Mouse (Mus musculus): ENCODE measurements at regions not wholly inside any gene's neighbourhood (a gene's known extent, or its start where the extent isn't known, plus 50 kb on each side); places are given as distances from the start of the nearest gene placed in this dataset.

DNA sequence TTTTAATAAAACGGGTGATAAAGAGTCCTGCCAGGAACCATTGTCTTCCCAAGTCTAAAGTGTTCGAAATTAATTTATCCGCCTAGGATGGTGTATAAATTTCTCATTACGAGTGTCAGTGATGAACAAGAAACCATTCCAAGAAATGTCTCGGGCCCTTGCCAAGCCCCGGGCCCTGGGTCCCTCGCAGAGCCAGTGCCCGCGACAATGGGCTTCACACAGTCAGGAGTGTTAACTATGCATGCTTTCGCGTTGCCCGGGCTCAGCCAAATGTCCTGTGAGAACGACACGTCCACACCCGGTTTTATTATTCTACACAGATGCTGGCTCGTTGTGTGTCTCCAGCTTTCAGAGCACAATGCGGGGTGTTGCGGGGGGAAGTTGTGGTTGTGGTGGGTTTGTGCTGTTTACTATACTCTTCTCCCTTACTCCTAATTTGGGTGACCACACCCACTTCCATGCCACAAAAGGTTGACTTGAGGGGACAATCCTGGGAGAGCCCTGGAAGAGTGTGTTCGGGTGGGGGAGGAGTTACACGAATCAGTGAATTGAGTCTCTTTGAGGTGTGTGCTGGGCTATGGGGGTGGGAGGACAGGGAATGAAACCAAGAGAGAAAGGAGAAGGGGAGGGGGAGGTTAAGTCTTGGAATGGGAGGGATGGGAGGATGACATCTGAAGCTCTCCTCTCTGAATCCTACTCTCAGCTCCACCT, 166.5 kb downstream of the Inhbb start:
- WGBS, result 47% methylated on average over 20 of the region's 20 CpGs
- Histone ChIP-seq H3K27me3 (ENCODE audit: control insufficient read depth, insufficient read depth, low read length) (no peaks in the 10 kb centered on the region), H3K9ac (ENCODE audit: low read depth, low read length) (no peak overlapping the region), H3K4me1 (replicated peaks; ENCODE audit: control insufficient read depth, insufficient read depth, low read length) (0 out of 2 replicates have a peak, but pooled peaks cover 3% of the 10 kb centered on the region), H3K27ac (ENCODE audit: low read depth, low read length) (peak overlapping the region; percentile 68; the same call in 1 of the 2 replicates), H3K36me3 (ENCODE audit: control insufficient read depth, insufficient read depth, low read length) (no peaks in the 10 kb centered on the region), H3K4me2 (replicated peaks; ENCODE audit: low read depth, low read length) (0 out of 2 replicates have a peak overlapping the region, but pooled peaks have one; percentile 5), H3K9me3 (ENCODE audit: control insufficient read depth, low read length) (no peaks in the 10 kb centered on the region), H3K4me3 (ENCODE audit: low read depth, low read length) (no peak overlapping the region)
- DNase-seq (ENCODE audit: low spot score), result peak; percentile 66
- ATAC-seq (ENCODE audit: low FRiP score), result peak; percentile 93

DNA sequence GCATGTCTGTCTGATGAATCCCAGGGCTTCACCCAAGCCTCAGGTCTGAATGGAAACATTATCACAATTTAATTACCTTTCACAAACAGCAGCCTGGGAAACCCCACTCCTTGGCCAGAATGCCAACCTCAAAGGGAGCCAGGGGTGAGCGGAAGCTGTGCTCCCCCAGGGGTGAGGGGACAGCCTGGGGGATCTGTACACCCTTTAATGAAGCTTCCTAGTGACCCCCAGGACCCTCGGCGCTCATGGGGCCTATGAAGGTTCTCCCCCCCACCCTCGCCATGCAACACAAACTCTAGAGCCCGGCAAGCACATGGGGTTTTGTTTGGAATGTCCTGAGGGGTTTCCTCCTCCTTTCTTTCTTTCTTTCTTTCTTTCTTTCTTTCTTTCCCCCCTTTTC, 167.1 kb downstream of the Inhbb start:
- Histone ChIP-seq H3K4me2 (replicated peaks; ENCODE audit: low read depth, low read length) (no peak overlapping the region), H3K4me1 (replicated peaks; ENCODE audit: control insufficient read depth, insufficient read depth, low read length) (0 out of 2 replicates have a peak, but pooled peaks cover 3% of the 10 kb centered on the region), H3K27ac (ENCODE audit: low read depth, low read length) (peak overlapping the region; percentile 68; the same call in 1 of the 2 replicates), H3K9me3 (ENCODE audit: control insufficient read depth, low read length) (no peaks in the 10 kb centered on the region), H3K9ac (ENCODE audit: low read depth, low read length) (no peak overlapping the region), H3K36me3 (ENCODE audit: control insufficient read depth, insufficient read depth, low read length) (no peaks in the 10 kb centered on the region), H3K27me3 (ENCODE audit: control insufficient read depth, insufficient read depth, low read length) (no peaks in the 10 kb centered on the region), H3K4me3 (ENCODE audit: low read depth, low read length) (no peak overlapping the region)
- DNase-seq (ENCODE audit: low spot score) (peak; percentile 16), ATAC-seq (ENCODE audit: low FRiP score) (peak; percentile 54; the same call in 1 of the 2 replicates)
- 55% methylated on average over 5 of the region's 5 CpGs for WGBS

DNA sequence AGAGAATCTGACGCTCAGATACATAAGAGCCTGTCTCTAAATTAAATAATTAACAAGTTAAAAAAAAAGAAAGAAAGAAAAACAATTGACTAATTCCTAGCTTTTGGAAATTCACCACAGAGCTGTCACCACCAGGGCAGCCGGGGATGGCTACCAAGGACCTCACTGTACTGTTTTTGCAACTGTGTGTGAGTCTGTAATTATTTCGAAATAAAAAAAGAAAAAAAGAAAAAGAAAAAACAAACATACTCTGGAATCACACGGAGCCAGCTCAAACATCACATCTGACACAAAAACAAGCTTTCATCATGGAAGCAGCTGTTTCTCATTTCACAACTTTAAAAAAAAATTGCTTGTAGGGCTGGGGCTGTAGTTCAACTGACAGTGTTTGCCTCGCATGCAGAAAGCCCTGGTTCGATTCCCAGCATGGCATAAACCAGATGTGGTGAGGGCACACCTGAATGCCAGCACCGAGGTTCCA, 168.6 kb downstream of the Inhbb start:
- Histone ChIP-seq H3K9ac (ENCODE audit: low read depth, low read length) (no peak overlapping the region), H3K9me3 (ENCODE audit: control insufficient read depth, low read length) (no peaks in the 10 kb centered on the region), H3K4me2 (replicated peaks; ENCODE audit: low read depth, low read length) (no peak overlapping the region), H3K27ac (ENCODE audit: low read depth, low read length) (no peak overlapping the region), H3K27me3 (ENCODE audit: control insufficient read depth, insufficient read depth, low read length) (no peaks in the 10 kb centered on the region), H3K36me3 (ENCODE audit: control insufficient read depth, insufficient read depth, low read length) (no peaks in the 10 kb centered on the region), H3K4me3 (ENCODE audit: low read depth, low read length) (no peak overlapping the region), H3K4me1 (replicated peaks; ENCODE audit: control insufficient read depth, insufficient read depth, low read length) (0 out of 2 replicates have a peak, but pooled peaks cover 3% of the 10 kb centered on the region)
- DNase-seq (ENCODE audit: low spot score) (peak; percentile 5), ATAC-seq (ENCODE audit: low FRiP score) (no peak)
- 69% methylated on average over 7 of the region's 7 CpGs for WGBS

DNA sequence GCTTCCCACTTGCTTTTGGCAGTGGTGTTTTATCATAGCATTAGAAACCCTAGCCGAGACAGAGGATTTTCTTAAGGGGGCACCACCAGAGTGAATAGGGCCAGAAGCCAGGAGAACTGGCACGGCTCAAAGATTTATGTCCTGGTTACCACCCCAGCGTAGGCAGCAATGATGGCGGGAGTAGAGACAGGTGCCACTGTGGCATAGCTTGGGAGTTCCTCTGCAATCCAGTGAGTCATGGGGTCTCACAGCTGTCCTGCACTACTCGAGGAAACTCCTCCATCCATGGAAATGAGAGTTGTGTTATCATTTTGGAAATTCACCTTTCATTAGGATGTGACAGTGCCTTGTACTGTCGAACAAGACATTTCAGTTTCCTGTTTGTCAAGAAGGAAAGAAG, 169.6 kb downstream of the Inhbb start:
- Histone ChIP-seq H3K9ac (ENCODE audit: low read depth, low read length) (no peak overlapping the region), H3K4me1 (replicated peaks; ENCODE audit: control insufficient read depth, insufficient read depth, low read length) (0 out of 2 replicates have a peak, but pooled peaks cover 3% of the 10 kb centered on the region), H3K9me3 (ENCODE audit: control insufficient read depth, low read length) (no peaks in the 10 kb centered on the region), H3K36me3 (ENCODE audit: control insufficient read depth, insufficient read depth, low read length) (no peaks in the 10 kb centered on the region), H3K27ac (ENCODE audit: low read depth, low read length) (no peak overlapping the region), H3K27me3 (ENCODE audit: control insufficient read depth, insufficient read depth, low read length) (no peaks in the 10 kb centered on the region), H3K4me3 (ENCODE audit: low read depth, low read length) (no peak overlapping the region), H3K4me2 (replicated peaks; ENCODE audit: low read depth, low read length) (no peak overlapping the region)
- DNase-seq (ENCODE audit: low spot score) (no peak), ATAC-seq (ENCODE audit: low FRiP score) (no peak)
- 94% methylated on average over 6 of the region's 6 CpGs for WGBS

DNA sequence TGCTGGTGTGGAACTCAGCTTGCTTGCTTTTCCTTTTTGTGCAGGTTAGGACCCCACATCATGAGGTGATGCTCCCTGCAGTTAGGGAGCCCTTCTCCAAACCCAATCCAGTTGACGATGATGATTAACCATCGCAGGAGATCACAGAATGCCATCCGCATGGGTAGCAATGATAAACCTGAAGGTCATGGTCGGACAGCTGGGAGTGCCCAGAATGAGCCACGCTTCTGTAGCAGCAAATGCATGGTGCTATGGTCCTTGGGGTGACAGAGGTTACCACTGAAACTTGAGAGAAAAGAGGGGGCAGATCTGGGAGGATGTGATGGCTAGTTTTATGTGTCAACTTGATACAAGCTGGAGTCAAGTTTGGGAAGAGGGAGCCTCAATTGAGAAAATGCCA, 170.3 kb downstream of the Inhbb start:
- Histone ChIP-seq H3K27ac (ENCODE audit: low read depth, low read length) (no peak overlapping the region), H3K4me2 (replicated peaks; ENCODE audit: low read depth, low read length) (no peak overlapping the region), H3K27me3 (ENCODE audit: control insufficient read depth, insufficient read depth, low read length) (no peaks in the 10 kb centered on the region), H3K9ac (ENCODE audit: low read depth, low read length) (no peak overlapping the region), H3K36me3 (ENCODE audit: control insufficient read depth, insufficient read depth, low read length) (no peaks in the 10 kb centered on the region), H3K9me3 (ENCODE audit: control insufficient read depth, low read length) (no peaks in the 10 kb centered on the region), H3K4me3 (ENCODE audit: low read depth, low read length) (no peak overlapping the region), H3K4me1 (replicated peaks; ENCODE audit: control insufficient read depth, insufficient read depth, low read length) (0 out of 2 replicates have a peak, but pooled peaks cover 3% of the 10 kb centered on the region)
- DNase-seq (ENCODE audit: low spot score), result no peak
- ATAC-seq (ENCODE audit: low FRiP score), result no peak
- 88% methylated on average over 5 of the region's 5 CpGs for WGBS

DNA sequence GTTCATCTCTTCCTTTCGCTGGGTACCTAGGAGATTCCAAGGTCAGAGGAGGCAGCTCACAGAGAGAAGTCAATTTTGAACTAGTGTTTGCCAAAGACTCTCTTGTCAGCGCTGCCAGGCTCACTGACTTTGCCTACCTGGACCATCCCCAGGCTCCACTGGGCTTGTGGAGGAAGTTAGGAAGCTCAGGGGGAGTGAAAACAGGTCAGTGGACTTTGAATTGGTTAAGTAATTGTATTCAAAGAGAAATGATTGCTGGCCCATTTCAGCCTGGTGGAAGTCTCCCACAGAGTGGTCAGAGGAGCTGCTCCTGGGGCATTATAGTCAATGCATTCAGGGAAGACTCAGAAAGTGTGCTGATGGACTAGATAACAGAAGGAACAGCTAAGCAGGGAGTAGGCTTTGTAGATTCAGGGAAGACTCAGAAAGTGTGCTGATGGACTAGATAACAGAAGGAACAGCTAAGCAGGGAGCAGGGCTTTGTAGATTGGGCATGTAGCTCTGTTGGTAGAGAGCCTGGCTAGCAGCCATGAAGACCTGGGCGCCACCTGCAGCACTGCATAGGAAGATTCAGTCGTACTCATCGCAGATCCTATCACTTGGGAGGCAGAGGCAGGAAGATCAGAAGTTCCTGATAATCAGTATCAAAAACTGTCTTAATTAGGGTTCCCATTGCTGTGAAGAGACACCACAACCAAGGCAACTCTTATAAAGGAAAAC, 173.1 kb downstream of the Inhbb start:
- no peak for ATAC-seq (ENCODE audit: low FRiP score)
- Histone ChIP-seq H3K36me3 (ENCODE audit: control insufficient read depth, insufficient read depth, low read length) (no peaks in the 10 kb centered on the region), H3K9me3 (ENCODE audit: control insufficient read depth, low read length) (no peaks in the 10 kb centered on the region), H3K4me1 (replicated peaks; ENCODE audit: control insufficient read depth, insufficient read depth, low read length) (no peaks in the 10 kb centered on the region), H3K27ac (ENCODE audit: low read depth, low read length) (no peak overlapping the region), H3K4me2 (replicated peaks; ENCODE audit: low read depth, low read length) (no peak overlapping the region), H3K27me3 (ENCODE audit: control insufficient read depth, insufficient read depth, low read length) (no peaks in the 10 kb centered on the region), H3K4me3 (ENCODE audit: low read depth, low read length) (no peak overlapping the region), H3K9ac (ENCODE audit: low read depth, low read length) (no peak overlapping the region)
- WGBS, result 88% methylated on average over 5 of the region's 5 CpGs
- no peak for DNase-seq (ENCODE audit: low spot score)

DNA sequence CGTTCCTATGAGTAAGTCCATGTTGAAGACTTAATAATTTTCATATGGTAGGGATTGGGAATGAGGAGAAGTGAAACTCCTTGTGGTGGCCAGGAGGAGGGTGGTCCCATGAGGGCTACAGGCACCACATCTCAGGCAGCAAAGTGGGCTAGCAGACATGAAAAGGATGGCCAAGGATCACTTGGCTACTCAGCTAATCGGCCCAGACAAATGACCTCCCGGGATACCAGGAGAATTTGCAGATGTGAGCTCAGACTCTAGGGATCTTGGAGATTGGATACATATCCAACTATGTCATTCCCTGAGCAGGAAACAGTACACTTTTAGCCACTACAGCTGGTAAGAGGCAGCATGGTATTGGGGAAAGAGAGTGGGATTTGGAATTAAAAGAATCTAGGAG, 174.9 kb downstream of the Inhbb start:
- Histone ChIP-seq H3K27me3 (ENCODE audit: control insufficient read depth, insufficient read depth, low read length) (no peaks in the 10 kb centered on the region), H3K27ac (ENCODE audit: low read depth, low read length) (no peak overlapping the region), H3K9ac (ENCODE audit: low read depth, low read length) (no peak overlapping the region), H3K9me3 (ENCODE audit: control insufficient read depth, low read length) (no peaks in the 10 kb centered on the region), H3K4me2 (replicated peaks; ENCODE audit: low read depth, low read length) (no peak overlapping the region), H3K4me1 (replicated peaks; ENCODE audit: control insufficient read depth, insufficient read depth, low read length) (no peaks in the 10 kb centered on the region), H3K4me3 (ENCODE audit: low read depth, low read length) (no peak overlapping the region), H3K36me3 (ENCODE audit: control insufficient read depth, insufficient read depth, low read length) (no peaks in the 10 kb centered on the region)
- WGBS, result 75% methylated on average over 3 of the region's 3 CpGs
- no peak for DNase-seq (ENCODE audit: low spot score)
- no peak for ATAC-seq (ENCODE audit: low FRiP score)

DNA sequence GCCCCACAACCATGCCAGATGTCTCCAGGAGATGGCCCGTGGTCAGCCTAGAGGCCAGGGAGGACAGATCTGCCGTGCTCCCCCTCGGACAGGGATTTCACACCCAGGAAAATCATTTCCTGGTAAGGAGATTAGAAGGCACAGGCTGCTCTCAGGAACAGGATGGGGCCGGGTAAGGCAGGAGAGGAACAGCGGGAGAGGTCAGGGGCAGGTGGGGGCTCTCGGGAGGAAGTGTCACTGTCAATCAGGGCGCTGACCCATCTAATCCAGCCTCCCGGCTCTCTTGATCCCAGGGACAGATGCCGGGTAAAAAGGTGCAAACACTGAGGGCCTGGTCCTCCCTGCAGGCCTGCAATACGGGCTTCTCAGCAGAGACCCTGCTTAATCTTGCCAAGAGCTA, 183.6 kb downstream of the Inhbb start:
- Histone ChIP-seq H3K36me3 (ENCODE audit: control insufficient read depth, insufficient read depth, low read length) (no peaks in the 10 kb centered on the region), H3K4me3 (ENCODE audit: low read depth, low read length) (no peak overlapping the region), H3K4me1 (replicated peaks; ENCODE audit: control insufficient read depth, insufficient read depth, low read length) (no peaks in the 10 kb centered on the region), H3K27ac (ENCODE audit: low read depth, low read length) (no peak overlapping the region), H3K9me3 (ENCODE audit: control insufficient read depth, low read length) (no peaks in the 10 kb centered on the region), H3K9ac (ENCODE audit: low read depth, low read length) (no peak overlapping the region), H3K27me3 (ENCODE audit: control insufficient read depth, insufficient read depth, low read length) (no peaks in the 10 kb centered on the region), H3K4me2 (replicated peaks; ENCODE audit: low read depth, low read length) (no peak overlapping the region)
- DNase-seq (ENCODE audit: low spot score) (no peak), ATAC-seq (ENCODE audit: low FRiP score) (no peak)
- WGBS, result 43% methylated on average over 9 of the region's 10 CpGs

All from hindbrain, embryonic 11.5 days (tissue).